Mouse (Mus musculus) right cerebral cortex, postnatal 14 days (tissue): Measurements from ENCODE around the gene Pbx1.

Experiments
- DNase-seq: peaks from one replicate; pipeline ENCODE4 v3.0.0; 2022

Pbx1 gene

DNA sequence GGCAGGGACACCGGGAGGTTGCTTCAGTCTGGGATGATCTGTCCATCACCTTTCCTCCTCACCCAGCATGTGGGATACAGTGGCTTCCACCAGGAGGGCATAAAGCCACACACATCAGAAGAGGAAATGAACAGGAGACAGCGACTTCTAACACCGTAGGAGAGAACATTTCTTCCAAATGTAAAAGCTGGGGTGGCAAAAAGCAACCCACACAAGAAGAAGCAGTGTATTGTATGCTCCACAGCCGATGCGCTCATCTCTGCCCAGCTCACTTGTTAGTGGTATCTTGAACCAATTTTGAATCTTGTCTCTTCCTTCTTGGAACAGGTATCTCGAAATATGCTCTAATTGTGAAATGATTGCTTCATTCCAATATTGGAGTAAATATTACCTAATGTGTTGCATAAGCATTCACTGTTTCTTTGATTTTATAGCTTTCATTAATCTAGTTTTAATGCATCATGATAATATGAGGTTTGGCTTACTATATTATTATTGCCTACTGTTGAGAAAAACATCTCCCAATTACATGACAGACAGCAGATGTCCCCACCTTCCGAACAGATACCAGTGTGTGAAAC is 95.7 kb downstream of the Pbx1 start:
- no peak for DNase-seq

DNA sequence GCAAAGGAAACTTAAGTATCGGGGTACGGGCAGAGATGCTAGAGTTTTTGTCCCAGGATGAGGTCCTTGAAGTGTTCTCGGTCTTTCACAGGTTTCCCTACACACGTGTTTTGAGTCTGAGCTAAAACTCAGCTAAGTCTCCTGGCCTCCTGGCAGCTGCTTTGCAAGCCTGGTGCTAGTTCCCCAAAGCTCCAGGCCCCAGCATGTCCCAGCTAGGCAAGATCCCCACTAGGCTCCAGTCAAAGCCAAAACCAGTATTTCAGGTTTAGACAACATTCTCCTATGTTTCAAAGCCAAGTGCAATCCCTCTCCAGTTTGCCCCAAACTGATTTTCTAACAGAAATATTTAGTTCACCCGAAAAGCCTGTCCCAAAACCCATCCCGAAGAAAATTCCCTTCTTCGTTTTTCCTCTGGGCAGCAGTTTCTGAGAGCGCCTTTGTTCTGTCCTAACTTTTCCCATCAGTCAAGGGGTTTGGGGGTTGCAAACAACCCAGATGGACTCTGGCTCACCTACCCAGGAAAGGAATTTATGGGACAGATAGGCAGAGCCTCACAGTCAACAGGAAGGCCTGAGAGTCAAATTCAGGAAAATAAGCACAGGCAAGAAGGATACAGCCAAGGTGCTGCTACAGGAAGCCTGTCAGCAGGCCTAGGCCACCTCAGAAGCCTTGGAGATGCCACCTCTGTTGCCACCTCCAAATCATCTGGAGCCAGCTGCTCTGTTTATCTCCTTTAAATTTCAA is 97.1 kb downstream of the Pbx1 start:
- DNase-seq = no peak

DNA sequence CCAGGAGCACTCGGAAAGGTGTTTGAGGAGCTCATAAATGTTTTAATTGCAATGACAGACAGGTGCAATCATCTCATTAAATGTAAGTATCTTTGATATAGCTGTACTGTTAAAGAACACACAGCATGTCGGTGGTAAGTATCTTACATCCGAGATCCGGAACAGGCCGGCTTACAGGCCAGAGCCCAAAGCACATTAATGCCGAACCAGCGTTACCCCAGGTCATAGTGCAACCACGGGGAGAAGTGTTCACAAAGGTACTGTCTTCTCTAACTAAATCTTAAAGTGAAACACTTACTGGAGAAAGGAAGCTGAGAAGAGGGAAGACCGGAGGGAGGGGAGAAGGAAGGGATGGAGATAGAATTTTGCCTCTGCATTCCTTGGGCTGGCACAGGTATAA is 100.0 kb downstream of the Pbx1 start:
- no peak for DNase-seq

DNA sequence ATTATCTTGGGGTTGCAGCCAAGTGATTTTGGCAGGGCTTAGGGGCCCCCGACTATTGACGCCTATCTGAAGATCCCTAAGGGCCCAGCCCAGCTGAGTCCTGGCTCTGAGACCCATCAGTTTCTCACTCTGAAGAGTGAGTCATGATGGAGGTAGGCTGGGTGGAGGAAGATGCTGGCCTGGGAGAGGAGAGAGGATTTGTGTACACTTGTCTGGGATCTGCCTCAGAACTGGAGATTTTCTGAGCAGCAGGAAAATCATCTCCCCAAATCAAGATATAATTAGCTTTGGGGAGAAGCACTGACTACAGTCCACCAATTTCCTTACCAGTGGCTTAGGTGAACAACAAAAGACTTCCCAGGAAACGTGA is 103.8 kb downstream of the Pbx1 start:
- no peak for DNase-seq

DNA sequence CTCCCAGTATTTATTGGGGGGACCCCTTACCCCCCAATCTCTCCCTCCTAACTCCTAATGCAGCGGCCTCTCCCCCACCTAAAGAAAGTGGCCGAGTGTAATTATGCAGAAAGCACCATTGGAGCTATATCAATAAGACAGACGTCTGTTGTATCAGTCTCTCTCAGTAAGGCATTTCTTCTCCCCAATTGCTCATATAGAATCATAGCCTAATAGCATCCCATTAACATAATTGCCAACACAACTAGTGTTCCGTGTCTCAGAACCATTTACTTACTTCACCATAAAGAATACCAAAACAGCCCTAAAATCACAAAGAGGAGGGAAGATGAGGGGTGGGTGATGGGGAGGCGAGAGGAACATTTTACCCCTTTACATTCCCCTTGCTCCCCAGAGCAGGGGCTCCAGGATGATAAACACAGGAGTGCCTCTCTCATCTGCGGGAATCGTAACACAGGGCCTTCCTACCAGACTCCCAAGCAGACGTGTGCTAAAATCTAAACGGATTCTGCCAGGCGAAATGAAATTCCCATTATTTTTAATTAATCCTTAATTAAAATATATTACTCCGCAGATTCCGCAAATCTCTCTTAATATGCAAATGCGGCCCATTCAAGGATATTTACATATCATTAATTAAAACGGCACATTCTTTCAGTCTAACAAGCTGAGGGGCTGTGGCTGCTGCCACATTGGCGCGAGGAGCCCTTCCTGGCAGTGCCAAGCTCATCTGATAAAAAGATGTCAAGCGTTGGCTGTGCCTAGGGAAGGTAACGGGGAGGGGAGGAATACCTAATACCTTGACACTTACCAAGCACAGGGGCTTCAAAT is 104.5 kb downstream of the Pbx1 start:
- no peak for DNase-seq

DNA sequence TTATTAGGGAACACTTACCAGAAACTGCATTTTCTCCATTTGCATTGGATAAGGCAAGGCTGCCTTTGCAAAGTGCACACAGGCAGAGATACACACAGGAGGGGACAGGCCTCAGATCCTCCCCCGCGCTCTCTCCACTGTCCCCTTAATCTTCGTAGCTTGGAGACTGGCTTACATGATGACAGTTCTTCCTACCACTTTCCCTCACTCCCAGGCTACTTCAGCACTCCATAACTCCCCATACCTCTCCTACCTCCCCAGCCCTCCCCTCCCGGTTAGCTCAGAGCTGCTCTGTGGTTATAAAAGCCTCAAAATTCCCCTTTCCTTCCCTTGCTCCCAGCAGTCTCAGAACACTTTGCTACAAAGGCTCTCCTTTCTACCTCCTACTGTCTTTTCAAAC is 106.3 kb downstream of the Pbx1 start:
- no peak for DNase-seq

DNA sequence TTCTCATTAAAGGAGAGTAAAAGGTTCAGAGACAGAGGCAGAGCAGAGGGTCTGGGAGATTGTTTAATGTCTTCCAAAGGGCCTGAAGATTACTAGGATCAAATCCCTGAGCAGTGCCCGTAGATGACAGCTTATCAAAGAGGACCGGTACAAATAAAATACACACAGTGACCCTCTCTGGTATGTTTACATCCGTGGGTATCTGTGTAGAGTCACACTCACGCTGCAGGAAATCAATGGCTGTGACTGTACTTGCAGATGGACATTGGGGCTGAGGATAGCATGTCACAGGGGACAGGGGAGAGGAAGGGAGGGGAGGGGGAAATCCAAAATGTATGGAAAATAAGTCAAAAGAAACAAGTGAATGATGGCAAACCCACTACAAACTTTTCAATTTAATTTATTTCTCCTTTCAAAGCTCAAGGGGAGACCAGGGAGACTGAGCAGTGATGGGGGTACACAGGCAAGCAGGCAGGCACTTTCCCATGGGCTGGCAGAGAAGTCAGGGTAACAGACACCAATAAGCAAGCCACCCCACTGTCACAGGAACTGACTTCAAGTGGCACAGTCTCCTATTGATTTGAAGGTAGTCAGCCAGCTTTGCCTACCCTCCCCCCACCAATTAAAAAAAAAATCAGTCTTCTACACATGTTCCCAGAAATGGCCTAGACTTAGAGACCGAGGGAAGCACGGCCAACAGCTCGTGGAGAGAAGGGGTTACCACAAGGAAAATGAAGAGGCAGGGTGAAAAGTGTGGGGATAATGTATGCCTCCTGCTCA is 107.6 kb downstream of the Pbx1 start:
- DNase-seq = no peak

DNA sequence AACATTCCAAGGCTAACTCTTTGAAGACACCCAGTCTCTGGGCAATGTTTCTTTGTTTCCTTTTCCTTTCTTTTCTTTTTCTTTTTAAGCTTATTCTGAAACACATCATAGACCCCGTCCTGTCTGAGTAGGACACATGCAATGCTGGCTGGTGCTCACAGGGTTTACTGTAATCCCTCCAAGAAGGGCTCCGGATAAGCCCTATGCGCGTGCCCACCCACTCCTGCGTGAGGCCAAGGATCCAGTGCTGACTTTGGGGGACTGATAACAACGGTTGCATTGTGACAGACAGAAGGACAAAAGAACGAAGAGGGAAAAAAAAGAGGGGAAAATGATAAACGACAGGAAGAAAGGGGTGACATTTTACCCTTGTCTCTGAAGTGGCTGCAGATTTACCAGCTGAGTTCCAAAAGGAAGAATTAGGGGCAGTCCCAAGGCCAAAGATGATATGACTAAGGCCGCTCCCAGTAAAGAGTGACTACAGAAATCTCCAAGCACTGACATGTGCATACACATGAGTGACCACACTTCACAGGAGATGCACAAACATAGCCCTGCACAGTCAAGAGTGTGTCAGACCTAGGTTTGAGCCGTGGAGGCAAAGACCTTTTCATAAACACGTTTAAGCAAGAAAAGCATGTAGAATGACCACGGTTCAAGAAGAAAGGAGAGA is 108.5 kb downstream of the Pbx1 start:
- DNase-seq = no peak

DNA sequence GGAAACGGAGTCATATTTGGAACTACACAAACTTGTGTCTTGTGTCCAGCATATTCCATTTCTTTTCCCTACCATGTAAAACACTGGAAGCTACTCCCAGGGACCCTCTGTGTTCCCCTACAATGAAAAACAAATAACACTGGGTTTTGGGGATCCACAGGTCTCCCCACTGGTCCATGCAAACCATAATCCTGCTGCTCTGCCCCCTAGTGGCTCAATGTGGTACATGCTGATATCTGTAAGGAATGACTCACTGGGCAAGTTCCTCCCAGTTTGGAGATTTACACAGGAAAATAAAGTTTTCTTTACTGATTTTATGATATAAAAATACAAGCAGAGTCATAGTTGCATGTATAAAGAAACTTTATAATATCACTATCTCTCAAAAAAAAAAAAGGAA is 109.2 kb downstream of the Pbx1 start:
- no peak for DNase-seq

DNA sequence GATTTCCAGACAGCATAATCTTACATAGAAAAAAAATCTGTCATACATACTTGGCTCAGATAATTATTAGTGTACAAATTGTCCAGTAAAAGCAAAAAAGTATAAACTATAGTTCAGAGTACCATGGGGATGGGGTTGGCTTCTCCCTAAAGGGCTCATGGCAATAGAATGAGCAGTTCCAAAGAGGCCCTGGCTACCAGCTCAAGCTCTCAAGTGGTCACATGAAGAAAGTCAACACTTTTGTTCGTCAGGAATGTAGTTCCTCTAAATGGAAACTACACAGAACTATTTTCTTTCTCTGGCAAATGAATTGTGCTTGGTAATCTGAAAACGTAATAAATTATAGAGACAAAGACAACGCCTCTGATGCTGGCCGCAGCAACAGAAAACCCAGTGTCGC is 112.4 kb downstream of the Pbx1 start:
- DNase-seq = no peak

DNA sequence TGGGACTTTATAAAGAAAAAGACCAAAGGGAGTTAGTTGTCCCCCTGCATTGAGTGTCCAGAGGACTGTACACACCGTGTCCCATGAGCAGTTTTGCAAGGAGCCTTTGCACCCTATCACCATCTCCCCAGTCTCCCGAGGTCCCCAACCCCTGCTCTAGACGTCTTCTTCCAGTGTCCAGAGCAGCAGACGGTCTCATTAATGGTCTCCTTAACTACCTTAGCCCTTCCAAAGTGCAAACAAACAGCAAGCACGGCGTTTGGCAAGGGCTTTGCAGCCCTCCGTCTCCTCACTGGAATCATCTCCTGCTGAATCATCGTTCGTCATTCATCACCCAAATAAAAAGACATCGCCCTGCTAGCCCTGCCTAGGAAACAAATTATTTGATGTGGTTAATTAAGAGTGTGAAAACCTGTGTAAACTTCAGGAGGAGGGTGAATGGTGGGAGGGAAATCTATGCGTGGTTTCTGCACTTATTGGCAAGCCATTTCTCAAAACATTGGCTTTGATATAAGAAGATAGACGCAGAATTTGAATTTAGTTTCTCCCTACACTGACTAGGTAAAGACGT is 113.1 kb downstream of the Pbx1 start:
- no peak for DNase-seq

DNA sequence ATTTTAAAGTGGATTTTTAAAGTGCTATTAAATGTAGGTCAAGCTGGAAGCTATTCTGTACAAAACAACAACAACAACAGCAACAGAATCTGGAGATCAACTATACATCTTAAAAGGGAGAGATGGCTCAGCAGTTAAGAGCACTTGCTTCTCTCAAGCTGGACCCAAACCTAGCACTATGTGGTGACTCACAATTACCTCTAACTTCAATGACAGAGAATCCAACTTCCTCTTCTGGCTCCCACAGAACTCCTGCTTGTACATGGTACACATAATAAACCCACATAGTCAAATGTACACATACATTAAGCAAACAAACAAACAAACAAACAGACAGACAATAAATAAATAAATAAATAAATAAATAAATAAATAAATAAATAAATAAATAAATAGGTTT is 118.3 kb downstream of the Pbx1 start:
- no peak for DNase-seq

DNA sequence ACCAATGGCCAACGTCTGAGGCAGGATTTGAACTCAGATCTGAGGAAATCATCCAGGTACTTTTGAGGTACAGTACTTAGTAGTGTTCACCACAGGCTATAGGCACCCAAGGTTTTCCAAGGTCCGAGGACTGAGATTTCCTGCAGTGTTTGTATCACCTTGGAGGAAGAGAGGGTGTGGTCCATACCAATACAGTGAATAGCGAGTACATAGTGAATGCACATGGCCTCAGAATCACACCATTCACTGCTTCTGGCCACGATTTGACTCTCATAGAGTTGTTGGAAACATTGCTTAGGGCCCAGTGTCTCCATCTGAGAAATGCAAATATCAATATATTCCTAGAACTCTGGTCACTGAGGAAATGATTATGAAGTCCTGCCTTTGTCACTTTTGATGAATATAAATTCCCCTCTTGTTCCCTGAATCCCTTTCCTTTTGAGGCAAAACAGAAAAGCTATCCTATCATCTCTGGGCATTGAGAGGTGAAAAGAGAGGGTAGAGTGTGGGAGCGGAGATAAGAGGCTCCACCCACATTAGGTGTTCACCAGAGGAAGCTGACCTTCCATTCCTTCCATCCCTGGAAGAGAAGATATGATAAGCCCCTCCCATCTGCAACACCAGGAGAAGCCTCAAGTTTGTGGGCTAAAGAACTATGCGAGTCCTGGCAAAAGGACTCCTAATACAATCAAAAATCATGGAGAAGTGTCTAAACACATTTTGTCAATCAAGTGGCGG is 119.2 kb downstream of the Pbx1 start:
- DNase-seq = no peak

DNA sequence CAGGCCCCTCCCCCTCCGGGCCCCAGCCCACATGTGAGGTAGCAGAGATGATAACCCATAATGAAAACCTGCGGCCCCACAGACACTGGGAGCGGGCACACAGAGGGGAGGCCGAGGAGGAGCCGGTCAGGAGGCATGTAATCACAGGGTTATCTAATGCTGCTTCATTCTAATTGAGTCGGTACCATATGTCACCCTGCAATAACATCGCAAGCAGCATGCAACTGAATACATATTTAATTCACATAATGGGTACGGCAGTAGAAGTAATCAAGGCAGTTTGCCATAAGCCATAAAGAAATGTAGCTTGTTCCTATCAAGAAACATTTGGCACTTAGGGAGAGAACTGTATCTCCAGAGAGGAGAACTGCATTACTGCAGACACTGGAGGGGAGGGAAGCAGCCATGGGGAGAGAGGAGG is 123.0 kb downstream of the Pbx1 start:
- DNase-seq = no peak

DNA sequence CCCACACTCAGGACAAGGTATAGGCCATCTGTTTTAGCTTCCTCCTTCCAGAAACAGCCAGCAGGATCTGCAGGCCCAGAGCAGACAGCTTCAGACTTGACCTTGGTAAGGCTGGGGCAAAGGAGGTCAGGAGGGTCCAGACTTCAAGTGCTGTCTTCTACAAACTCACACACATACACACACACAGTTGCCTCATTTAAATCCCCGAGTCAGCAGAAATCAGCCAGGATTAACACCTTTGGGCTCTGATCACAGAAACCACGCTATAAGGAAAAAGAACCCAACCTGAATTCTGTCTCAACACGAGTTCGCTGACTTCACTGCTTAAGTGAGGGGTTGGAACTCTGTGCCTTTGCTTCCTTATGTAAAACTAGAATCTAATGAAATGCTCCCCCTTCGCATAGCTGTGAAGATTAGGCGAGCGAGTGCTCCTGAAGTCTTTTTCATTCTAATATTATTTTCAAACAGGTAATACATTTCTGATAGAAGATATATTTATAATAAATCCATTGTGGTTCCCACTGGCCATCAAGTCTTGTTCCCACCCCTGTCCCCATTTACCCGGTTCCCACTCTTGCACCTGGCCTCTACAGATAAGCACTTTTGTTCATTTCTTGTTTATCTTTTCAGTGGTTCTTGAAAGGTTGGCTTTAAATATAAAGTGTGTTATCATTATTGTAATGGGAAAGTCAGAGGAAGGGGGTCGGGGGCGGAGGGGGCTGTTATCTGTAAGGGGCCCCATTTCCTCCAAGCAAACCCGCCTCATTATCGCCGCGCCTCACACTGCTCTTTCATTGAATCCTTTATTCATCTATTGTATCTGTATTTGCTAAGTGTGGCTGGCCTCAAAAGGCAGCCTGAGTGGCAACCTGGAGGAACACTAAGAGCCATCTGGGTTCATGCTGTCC is 124.5 kb downstream of the Pbx1 start:
- DNase-seq = no peak

DNA sequence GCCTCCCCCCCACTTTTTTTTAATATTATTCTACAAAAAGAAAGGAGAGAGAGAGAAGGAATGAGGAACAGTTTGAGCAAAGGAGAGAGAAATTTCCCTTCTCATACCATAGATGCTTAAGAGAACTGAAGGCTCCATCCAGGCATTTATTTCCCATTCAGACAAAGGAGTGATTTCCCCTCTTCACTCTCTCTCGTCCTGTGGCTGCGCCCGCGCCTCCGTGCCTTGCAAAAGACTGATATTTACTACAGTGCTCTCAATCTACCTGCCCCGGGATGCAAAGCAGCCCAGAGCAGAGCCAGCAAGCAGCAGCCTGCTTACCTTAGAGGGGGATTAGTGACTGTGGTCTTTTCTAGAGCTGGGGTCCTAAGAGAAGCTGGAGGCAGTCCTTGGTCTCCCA is 131.6 kb downstream of the Pbx1 start:
- no peak for DNase-seq

DNA sequence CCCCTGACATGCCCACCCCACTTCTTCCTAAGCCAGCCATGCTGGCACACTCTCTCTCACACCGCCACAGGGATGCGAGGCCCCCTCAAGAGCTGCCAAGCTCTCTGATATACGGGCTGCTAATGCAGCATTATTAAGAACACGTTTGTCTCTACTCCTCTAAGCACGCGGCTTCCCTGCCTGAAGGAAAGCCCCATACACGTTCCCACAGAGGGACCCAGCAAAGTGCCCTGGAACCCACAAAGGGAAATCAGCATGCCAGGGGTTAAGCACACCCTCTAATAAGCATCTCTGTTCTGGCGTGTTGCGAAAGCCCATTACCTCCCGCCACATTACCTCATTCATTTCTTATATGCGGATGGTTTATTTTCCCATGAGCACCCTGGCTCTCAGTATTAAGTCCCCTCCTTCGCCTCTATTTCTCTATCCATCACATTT is 132.1 kb downstream of the Pbx1 start:
- no peak for DNase-seq

DNA sequence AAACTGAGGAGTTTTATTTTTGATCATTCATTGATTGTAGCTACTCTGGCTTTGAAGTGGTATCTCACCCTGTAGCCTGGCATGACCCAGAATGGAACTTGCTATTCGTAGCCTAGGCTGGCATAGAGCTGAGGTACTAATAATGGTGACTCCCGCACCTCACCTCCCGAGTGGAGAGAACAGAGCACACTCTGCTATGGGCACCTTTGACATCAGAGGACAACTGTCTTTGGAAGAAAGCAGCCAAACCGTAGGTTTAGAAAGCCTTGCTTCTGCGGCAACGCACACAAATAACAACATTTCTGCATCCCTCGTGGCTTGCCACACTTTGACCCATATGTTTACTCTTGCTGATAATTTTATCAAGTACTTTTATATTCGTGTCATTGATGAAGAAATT is 132.9 kb downstream of the Pbx1 start:
- no peak for DNase-seq

DNA sequence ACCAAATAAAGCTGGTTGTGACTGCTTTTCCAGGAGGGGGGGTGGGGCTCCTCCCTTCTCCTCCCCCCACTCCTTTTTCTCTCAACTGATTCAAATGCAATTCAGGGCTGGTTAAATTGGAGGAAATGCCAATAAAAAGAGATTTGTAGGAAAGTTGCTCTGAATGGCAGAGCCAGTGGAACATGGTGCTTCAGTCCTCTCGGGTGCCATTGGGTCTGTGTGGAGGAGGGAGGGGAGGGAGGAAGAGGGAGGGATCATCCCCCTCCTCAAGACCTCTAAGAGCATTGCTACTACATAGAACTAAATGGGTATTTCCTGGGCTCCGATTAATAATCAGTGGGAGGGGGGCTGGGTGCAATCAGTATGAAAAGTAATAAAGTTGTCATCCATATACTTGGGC is 135.8 kb downstream of the Pbx1 start:
- DNase-seq = no peak

DNA sequence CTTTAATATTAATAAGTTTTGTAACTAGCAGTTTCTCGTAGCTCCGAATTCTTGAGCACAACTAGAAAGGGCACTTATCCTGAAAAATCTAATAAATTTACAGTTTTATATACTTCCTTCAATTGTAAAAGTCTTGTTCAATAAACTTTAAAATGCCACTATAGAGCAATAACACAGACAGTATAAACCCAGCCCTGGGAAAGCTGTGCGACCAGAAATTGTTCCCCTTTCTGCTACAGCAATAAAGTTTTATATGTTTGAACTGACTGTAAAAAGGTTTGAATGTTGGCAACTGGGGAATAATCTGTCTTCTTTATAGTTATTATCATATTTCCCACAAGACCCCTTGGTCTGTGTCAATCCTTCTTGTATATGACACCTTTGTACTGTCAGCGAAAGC is 136.3 kb downstream of the Pbx1 start:
- DNase-seq = no peak

DNA sequence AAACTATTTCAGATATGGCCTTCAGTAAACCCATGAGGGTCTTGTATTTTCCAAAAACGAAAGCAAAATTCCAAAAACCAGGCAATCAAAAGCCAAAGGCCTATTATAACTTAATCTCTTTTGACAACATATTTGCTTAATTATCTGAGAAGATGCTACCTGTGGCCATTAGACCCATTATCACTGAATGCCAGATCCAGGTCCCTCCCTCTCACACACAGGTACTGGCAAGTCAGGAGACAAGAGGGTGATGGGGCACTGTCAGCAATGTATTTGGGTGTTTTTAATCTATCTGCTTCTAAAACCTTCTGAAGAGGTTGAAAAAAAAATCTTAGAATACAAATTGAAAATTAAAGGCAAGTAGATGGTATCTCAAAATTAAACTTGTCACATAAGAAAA is 138.4 kb downstream of the Pbx1 start:
- no peak for DNase-seq
